Mouse (Mus musculus): ENCODE measurements around the gene Pmel.

GRCm38 (mm10) chr10:128743791-128744191, 39.8 kb downstream of the Pmel start:
- no peak for TF ChIP-seq CTCF (IDR thresholded peaks at IDR 0.05; ENCODE audit: low read depth)
- TF ChIP-seq EP300 (optimal IDR thresholded peaks at IDR 0.05), result no peak
